Mouse (Mus musculus): ENCODE measurements around the gene Zc3h6.

- TF ChIP-seq CTCF (IDR thresholded peaks at IDR 0.05; ENCODE audit: borderline replicate concordance, insufficient read depth, low read length) (no peak), POLR2A (IDR thresholded peaks at IDR 0.05; ENCODE audit: low read depth, low read length) (no peak)
Observed at GRCm38 (mm10) chr2:129052451-129052983, 85.3 kb downstream of the Zc3h6 start.

Data from embryonic fibroblast, embryonic 13.5 days (primary cell).